Mouse (Mus musculus) layer of hippocampus, adult 2 months (tissue): Measurements from ENCODE around the gene Tifab. TPM values are rescaled to one million over a fixed set of nuclear protein-coding genes. Genes with fewer than 3 reads are reported as not detected.
A peak's percentile ranks its signal among the peaks of the same experiment; 100 is the strongest.
"Not testable (repeated sequence)": the region's sequence is repeated elsewhere in the genome, so short reads cannot be mapped to it uniquely, and the experiment has no call there.

ENCODE experiments used
- DNase-seq, 2 experiments: peaks; one replicate each; pipeline ENCODE4 v3.0.0; 2022; ENCODE audit warnings: low spot score in 2 of 2
- H3K27ac ChIP-seq: fragments of 200-600 bp; 2 replicates; pipeline ENCODE4 v1.8.1; 2022
- H3K4me3 ChIP-seq: fragments of 200-600 bp; 2 replicates; pipeline ENCODE4 v1.8.1; 2022; ENCODE audit warnings: mild to moderate bottlenecking
- CTCF ChIP-seq: fragments of 200-600 bp; conservative IDR thresholded peaks from 2 replicates; pipeline ENCODE4 v1.8.1; 2022; ENCODE audit warnings: antibody characterized with exemption, mild to moderate bottlenecking, moderate library complexity
- total RNA-seq, 2 experiments: library from RNA; stranded (reverse); gene quantifications; 2 replicates each; pipeline ENCODE4 v1.2.3; 2021

Gene Tifab
- total RNA-seq, 2 experiments from 2014 or later: 1.7 to 1.8 TPM

DNA sequence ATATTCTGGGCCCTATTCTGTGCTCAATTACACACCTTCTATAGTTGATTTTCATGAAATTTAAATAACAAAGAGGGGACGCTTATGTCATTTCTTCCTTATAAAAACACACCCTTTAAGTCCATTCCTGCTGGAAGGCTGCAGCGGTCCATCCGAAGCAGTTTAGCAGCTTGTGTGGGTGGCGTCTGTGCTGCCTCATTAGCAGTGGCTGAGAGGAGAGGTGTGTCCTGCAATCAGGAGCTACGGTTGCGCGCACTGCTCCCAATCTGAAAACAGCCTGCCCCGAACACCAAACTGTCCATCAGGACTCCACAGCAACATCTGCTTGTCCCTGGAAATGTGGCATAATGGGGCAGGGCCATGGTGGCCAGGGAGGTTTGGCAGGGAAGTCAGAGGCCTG, 20.8 kb upstream of the Tifab start:
- TF ChIP-seq CTCF: no peak
- Histone ChIP-seq H3K4me3 (no peak overlapping the region), H3K27ac (no peak overlapping the region)
- DNase-seq: no peak

DNA sequence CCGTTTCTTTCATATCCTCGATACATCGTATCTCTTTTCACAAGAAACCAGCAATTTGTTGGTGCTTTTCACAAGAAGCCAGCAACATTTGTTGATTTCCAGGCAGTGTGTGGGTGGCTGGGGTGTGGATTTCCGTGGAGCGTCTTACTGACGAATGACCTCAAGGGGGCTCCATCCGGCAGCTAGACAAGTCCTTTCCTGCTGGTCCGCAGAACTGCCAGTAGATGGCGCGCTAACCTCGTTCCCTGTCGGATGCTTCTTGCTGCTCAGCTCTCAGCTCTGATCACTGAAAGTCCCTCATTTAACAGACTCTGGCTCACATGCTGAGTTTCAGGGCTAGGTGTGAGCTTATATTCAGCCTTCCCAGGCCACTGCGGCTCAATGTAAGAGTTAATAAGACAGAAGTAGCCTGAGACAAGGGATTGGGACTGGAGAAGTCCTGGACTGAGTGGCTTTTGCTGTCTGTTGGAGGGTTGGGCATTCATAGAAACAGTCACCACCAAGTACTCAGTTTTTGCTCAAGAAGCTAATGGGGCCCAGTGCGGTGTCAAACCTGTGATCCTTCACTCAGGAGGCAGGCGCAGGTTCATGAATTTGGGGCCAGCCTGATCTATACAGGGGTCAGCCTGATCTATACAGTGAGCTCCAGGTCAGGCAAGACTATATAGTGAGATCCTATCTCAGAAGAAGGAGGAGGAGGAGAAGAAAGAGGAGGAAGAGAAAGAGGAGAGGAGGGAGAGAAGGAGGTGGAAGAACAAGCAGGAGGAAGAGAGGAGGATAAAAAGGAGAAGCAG, 19.0 kb upstream of the Tifab start:
- H3K27ac ChIP-seq: no peak overlapping the region
- DNase-seq: peak; percentile 91 to 95
- H3K4me3 ChIP-seq: no peak overlapping the region
- TF ChIP-seq CTCF: peak; percentile 100

DNA sequence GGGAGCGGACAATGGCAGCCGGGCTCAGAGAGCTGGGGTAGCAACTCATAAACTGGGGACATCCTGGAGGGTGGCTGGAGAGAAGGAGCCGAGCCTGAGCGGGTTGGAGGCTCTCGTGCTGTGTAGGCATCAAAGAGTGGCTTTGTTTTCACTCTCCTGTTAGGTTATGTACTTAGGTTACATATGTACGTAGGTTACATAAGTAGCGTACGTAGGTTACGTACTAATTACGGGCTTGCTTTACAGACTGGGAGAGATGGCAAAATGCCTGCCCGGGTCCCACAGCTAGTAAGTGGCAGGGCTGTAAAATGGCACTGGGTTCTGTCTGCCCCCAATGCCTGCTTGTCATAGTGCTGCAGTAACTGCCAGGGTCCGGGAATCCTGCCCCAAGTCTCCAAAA, 18.3 kb upstream of the Tifab start:
- H3K4me3 ChIP-seq: peak overlapping the region; percentile 2; the same call in 1 of the 2 replicates
- DNase-seq: no peak
- no peak overlapping the region for H3K27ac ChIP-seq
- no peak for TF ChIP-seq CTCF

DNA sequence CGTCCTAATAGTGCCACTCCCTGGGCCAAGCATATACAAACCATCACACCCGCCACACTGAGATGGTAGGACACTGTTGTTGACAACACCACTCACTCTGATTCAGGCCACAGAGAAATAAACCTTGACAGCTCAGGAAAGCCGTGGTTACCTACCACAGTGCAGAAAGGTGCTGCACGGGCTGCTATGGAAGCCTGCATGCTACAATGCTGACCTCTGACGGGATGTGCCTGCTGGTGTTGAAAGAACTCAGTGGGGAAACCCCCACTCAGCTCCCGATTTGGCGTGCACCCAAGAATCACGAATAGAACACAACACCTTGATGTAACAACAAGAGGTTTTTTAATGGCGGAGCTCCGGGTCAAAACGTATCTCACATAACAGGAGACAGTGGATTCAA, 17.1 kb upstream of the Tifab start:
- H3K4me3 ChIP-seq, H3K27ac ChIP-seq, DNase-seq: not testable (repeated sequence)

DNA sequence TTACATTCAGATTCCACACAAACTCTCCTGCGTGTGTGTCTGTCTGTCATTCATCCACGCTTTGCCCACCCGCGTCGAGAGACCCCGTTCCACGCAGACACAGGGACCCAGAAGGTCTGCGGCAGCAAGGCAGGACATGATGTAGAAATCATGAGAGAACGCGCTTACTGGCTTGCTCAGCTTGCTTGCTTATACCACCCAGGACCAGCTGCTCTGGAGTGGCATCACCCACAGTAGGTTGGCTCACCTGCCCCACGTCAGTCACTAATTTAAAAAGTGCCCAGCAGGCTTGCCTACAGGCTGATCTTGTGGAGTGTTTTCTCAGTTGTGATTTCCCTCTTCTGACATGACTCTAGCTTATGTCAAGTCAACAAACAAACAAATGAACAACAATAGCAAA, 15.5 kb upstream of the Tifab start:
- DNase-seq, H3K27ac ChIP-seq, H3K4me3 ChIP-seq: not testable (repeated sequence)

DNA sequence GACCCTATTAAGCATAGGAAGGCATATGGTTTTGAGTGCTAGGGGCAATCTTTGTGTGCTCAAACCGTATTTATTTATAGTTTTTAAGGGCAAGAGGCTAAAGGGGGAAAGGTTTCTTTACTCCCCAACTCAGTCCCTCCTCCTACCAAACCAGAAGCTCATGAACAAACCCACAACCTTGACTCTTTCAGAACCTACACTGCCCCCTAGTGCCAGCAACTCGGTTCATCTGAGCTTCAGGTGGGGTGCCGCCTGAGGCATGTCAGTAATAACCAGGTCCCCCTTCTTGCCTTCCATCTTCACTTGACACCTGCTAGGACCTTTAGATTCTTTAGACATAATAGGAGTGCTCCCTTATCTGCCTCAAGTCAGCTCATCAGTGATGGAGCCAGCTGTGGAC, 12.5 kb upstream of the Tifab start:
- DNase-seq: peak in 1 of 2 experiments; percentile 31
- no peak overlapping the region for H3K4me3 ChIP-seq

DNA sequence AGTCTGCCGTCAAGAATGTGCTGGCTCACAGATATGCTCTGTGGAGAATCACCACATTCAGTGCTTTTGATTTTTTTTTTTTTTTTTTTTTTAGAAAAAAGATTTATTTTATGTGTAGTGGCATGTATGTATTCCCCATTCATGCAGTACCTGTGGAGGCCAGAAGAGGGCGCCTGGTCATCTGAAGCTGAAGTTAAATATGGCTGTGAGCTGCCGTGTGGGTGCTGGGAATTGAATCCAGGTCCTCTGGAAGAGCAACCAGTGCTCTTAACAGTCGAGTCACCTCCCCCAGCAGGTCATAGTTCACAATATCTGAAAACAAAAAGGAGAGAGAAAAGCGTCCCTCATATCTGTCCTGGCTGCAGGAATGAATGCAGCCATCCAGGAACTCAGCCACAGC, 11.0 kb upstream of the Tifab start:
- DNase-seq: no peak
- Histone ChIP-seq H3K4me3 (no peak overlapping the region), H3K27ac (no peak overlapping the region)
- TF ChIP-seq CTCF: peak; percentile 58

More for the DNA sequence above, 12.5 kb upstream of the Tifab start:
- H3K27ac ChIP-seq: no peak overlapping the region
- TF ChIP-seq CTCF: peak; percentile 69

DNA sequence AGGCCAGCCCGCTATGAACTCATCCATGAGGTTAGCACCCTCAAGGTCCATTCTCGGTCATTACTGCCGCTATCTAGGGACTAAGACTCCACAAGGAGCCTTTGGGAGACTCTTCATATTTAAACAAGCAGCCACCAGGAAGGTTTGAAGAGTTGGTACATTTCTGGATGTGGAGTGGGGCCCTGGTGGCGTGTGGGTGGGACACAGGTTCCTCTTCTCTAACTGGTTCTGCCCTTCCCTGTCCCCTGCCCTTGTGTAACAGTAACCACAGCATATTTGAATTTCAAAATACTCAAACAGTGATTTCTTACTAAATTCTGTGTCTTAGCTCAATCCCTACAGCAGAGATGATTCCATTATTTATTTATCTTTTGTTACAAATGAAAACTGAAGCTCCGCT, 5.0 kb upstream of the Tifab start:
- no peak for DNase-seq
- Histone ChIP-seq H3K27ac (no peak overlapping the region), H3K4me3 (no peak overlapping the region)
- TF ChIP-seq CTCF: no peak

DNA sequence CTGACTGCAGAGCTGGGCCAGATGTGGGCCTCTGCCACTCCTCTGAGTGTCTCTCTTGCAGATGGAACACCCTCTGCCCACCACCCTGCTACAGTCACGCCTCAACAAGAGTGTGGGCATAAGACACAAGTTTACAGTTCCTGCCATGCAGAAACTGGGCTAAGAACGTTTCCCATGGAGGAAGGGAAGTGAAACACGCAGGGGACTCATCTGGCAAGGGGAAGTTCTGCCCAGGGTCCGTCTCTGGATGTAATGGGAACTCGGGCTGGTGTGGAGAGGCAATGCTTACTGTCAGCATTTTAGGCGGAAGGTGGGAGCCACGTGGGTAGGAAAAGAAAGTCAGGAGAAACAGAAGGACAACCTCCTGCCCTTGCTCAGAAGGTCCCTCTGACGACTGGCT, 2.7 kb upstream of the Tifab start:
- H3K27ac ChIP-seq: no peak overlapping the region
- peak in 1 of 2 experiments; percentile 45 for DNase-seq
- no peak for TF ChIP-seq CTCF

DNA sequence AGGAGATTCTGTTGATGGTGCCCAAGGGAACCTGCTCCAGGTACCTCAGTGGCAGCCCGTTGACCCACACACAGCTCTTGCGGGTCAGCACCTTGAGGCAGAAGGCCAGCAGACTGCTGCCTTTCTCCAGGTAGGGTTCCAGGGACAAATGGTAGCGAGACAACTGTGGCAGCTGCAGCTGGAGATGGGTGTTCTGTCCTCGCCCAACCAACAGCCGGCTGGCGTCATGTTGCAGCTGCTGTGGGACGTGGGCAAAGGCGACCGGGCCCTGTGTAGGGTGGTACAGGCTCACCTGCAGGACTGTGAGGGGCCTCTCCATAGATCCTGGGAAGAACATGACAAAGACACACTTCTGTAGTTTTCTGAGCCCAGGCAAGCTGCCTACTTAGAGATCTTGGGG, 2.4 kb downstream of the Tifab start:
- no peak overlapping the region for H3K4me3 ChIP-seq
- no peak for DNase-seq
- no peak for TF ChIP-seq CTCF
- H3K27ac ChIP-seq: no peak overlapping the region

More for the DNA sequence above, 2.7 kb upstream of the Tifab start:
- no peak overlapping the region for H3K4me3 ChIP-seq

DNA sequence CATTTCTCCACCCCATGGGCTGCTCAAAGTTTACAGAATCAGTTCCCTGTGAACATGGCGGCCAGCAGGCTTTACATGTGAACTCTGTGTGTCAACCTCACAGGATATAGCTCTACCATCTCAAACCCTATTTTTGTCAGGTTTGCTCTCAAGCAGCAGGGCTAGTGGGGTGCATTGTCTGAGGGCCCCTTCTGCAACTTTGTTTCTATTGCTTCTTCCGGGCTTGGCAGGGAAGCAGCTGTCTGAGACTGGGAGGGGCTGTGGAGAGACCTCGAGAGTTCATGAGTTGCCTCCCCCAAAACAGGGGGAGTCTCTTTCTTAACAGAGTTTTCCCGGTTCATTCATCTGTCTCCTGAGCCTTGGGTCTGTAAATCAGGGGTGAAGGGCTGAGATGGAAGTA, 2.8 kb downstream of the Tifab start:
- Histone ChIP-seq H3K4me3 (no peak overlapping the region), H3K27ac (no peak overlapping the region)
- TF ChIP-seq CTCF: no peak
- DNase-seq: no peak

DNA sequence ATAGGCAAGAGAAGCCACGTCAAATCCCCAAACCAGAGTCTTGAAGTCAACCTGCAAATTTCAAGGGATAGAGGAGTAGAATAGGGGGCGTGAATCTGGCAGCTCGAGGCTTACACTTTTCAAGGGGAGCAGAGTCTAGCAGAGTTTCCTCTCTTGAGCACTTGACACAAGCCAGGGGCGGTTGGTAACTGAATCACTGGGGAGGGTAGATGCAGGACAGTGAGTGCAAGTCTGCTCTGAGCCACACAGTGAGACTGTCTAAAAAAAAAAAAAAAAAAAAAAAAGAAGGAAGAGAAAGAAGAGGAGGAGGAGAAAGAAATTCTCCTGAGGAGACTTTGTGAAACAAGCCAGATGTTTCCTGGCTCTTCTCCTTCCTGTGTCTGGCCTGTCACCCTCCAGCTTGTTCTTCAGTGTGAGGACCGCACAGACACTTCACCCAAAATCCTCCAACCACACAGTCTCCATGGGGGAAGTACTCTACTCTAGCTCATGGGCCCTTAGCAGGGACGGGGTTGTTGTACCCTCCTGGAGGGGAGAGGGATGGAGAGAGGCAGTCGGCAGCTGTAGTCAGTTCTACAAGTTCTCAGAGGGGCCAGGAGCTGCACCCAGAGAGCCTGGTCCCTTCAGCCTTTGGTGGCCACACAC, 5.7 kb downstream of the Tifab start:
- no peak for DNase-seq
- H3K4me3 ChIP-seq: no peak overlapping the region
- peak overlapping the region; percentile 51; the same call in 1 of the 2 replicates for H3K27ac ChIP-seq
- TF ChIP-seq CTCF: no peak

DNA sequence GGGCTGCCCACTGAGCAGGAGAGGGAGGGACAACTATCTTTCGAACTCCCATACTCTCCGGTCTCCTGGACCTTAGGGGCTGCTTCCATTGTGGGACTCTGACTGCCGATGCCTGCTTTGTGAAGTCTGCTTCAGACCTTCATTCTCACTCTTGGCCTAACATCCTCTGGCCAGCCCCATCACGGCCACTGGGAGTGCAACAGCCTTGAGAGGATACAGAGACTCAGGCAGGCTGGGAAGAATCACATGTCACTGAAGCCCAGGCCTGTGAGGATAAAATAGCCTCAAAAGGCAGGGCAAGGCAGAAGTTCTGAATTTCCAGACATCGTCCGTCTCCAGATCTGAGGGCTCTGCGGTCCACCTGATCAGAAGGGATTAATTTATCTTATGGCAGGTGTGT, 6.6 kb downstream of the Tifab start:
- Histone ChIP-seq H3K27ac (peak overlapping the region; percentile 51; the same call in 1 of the 2 replicates), H3K4me3 (no peak overlapping the region)
- no peak for TF ChIP-seq CTCF
- no peak for DNase-seq

DNA sequence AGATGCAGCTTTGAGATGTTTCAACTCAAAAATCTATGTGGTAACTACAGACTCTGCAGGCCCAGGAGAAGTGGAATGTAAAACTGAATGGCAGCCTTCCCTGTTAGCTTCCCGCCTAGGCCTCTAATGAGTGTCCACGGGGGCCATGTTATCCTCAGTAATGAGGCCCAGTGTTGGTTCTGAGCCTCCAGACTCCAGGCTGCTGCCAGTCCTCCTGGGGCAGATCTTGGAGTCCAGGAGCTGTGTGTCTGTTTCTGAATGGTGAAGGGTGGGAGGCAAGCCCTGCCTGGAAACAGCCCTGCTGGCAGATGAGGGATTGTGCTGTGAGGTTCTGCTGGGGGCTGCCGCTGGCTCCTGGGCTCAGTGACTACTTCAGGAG, 10.3 kb downstream of the Tifab start:
- Histone ChIP-seq H3K4me3 (no peak overlapping the region), H3K27ac (no peak overlapping the region)
- no peak for DNase-seq
- no peak; the same call in 1 of the 2 replicates for TF ChIP-seq CTCF
